Mouse (Mus musculus) left cerebral cortex, postnatal 14 days (tissue): ENCODE data around the gene Tex45. TPM values are rescaled to one million over a fixed set of nuclear protein-coding genes. Genes with fewer than 3 reads are reported as not detected.
A peak's percentile ranks its signal among the peaks of the same experiment; 100 is the strongest.

Source experiments
- DNase-seq, 2 experiments: peaks; one replicate each; pipeline ENCODE4 v3.0.0; 2021 to 2022; ENCODE audit warnings: low spot score in 2 of 2, mixed read lengths in 1 of 2
- intact Hi-C: fragments of 180-260 bp; cut with DNase I; formaldehyde crosslinking; loops from one replicate; pipeline ENCODE4 v1.15.1; 2025
- long read RNA-seq, 2 experiments: library from polyadenylated mRNA; stranded (forward); transcript quantifications; one replicate each; pipeline ENCODE4 v2.0.0; 2021
- total RNA-seq, 2 experiments: library from RNA; stranded (reverse); gene quantifications; 2 replicates each; pipeline ENCODE4 v1.2.3; 2021

Tex45 gene
- total RNA-seq, result under 1 TPM; 0.21 to 0.53 TPM
- long read RNA-seq, experiment 1, result 0 reads
- long read RNA-seq, experiment 2, result 0 reads

- intact Hi-C loops, result no loop called here
- DNase-seq, result no peak
Measured at GRCm38 (mm10) chr8:3470562-3470961, at the start of gene Tex45. TSS of gene Tex45 (plus strand) at chr8:3470862.

DNA sequence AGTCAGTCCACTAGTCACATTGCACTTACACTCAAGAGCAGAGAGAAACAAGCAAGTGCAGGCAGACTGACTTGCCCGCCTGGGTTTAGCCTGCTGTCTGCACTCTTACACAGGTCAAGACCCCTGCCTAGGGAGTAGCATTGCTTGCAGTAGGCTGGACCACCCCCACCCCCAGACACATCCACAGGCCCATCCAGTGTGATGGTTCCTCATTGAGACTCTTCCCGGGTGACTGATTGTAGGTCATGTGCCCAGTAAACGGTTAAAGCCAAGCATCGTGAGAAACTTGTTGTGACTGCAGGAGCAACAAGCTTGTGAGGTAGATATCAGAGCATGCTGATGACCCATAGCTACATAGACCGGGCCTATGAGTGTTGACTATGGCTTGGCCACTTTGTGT is 49.2 kb upstream of the Tex45 start:
- intact Hi-C loops, result no loop called here
- DNase-seq, result no peak

DNA sequence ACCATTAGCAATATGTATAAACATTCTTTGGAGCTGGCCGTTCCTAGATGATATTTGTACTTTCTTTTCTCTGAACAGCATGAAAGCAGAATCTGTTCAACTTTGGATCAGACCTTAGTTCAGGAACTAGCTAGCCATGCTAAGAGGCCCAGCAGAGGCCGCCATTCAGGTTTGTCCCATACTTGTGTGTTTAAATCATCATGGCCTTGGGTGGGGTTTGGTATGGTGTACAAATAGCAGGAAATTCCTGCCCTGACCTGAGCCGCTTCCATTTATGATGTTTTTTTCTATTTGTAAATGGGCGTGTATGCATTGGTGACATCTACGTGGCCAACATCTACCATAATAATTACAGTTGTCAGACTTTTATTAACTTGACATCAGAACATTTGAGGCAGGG is 45.4 kb upstream of the Tex45 start:
- intact Hi-C loops, result no loop called here
- no peak for DNase-seq

DNA sequence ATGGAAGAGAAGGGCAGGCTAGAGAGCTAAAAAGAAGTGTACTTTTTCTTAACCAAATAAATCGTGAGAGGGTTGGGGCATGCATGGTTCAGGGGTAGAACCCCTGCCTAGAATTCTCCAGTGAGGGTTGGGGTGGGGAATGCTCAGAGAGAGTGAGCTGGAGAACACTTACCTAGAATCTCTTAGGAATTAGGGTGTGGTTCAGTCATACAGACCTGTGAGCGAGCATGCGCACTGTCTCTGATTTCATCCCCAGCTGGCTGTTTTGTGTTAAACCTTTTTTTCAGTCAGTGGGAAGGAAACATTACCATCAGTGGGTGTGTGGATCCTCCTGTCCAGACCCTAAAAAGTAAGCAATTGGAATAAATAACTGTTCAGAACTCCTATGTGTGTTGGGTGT is 44.5 kb upstream of the Tex45 start:
- no peak for DNase-seq
- intact Hi-C loops, result no loop called here

DNA sequence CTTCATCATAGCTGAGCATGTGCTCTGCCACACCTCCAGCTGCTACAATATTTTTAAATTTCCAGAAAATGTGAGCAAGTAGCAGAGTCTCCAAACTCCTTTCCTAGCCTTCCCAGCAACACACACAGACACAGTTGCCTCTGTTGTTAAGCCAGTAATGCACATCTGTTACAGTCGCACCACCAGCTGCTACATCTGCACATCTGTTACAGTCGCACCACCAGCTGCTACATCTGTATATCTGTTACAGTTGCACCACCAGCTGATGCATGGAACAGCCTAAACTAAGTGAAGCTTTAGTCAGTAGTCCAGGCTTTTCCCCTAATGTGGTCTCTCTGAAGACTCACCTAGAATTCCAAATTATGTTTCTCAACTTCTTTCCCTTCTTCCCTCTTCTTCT is 42.2 kb upstream of the Tex45 start:
- intact Hi-C loops, result no loop called here
- peak in 1 of 2 experiments; percentile 20 for DNase-seq

- intact Hi-C loops, result no loop called here
- DNase-seq, result no peak
Measured at GRCm38 (mm10) chr8:3429966-3430365, 40.7 kb upstream of the Tex45 start.

DNA sequence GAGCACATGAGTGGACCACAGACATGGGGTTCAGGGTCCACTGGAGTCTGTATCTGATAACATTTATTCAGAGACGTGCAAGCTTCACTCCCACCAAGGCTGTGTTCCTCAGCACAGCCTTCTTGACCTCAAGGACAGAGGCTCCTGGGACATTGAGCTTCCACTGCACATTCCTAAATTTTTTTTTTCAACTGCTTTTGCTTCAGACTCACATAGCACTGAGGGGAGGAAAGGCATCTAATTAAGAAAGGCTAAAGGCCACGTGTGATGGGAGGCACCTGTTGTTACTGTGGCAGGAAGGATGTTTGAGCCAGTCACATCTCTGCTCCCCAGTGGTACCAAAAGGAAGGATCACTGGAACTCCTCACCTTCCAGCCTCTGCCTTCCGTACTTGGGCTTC is 39.5 kb upstream of the Tex45 start:
- no peak for DNase-seq
- intact Hi-C loops, result no loop called here

DNA sequence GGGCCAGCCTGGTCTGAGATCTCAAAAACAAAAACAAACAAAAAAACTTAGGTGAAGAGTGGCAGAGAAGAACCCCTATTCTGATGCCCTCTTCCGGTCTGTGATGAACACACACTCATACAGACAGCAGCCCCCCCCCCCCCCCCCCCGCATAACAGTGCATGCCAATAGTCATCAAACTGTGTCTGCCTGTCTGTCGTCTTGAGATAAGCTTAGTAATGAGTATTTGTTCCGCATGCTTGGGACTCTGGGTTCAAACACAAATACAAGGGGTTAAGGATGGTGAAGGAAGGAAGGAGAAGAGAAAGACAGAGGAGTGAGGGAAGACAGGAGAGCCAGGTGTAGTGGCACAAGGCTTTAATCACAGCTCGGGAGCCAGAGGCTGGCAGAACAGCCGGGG is 34.2 kb upstream of the Tex45 start:
- no peak for DNase-seq
- intact Hi-C loops, result no loop called here

- intact Hi-C loops, result no loop called here
Measured at GRCm38 (mm10) chr8:3439510-3439909, 31.2 kb upstream of the Tex45 start.

DNA sequence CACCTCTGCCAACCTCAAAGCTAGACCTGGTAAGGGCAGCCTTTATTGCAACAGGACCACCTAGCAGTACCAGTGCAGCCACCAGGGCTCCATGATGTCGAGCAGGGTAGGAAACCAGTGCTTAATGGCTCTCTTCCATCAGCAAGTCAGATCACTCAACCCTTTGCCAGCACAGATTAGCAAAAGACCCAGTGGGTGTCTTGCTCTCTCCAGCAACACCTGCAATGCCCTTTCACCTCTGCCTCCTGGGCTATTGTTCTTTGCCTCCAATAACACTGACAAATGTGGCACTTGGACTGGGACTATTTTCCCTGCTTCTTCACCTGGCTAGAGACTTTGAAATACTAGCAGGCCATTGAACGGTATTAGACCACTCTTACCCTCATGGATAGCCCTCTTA is 21.4 kb upstream of the Tex45 start:
- intact Hi-C loops, result no loop called here
- no peak for DNase-seq

More at GRCm38 (mm10) chr8:3439510-3439909, 31.2 kb upstream of the Tex45 start:
- no peak for DNase-seq

DNA sequence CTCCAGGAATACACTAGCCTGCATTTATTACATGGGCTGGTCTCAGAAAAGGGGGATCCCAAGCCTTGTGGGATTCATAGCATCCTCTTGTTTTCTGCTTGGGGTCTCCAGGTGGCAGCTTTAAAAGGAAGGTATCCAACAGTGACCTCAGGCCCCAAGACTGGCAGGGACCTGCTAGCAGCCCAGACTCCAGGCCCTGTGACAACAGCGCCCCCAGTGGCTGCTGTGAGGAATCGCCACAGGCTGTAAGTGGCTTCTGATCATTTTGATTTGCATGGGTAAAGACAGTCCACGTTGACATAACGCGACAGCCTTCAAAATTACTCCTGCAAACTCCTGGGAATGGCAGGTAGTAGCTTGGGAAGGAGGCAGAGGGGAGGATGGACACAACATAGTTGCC is 20.0 kb upstream of the Tex45 start:
- DNase-seq, result peak; percentile 42 to 45
- intact Hi-C loops, result loop anchor here (10.0 kb wide), 1 partner anchor 96 kb away; the partner anchor contains the start of gene A430078G23Rik

DNA sequence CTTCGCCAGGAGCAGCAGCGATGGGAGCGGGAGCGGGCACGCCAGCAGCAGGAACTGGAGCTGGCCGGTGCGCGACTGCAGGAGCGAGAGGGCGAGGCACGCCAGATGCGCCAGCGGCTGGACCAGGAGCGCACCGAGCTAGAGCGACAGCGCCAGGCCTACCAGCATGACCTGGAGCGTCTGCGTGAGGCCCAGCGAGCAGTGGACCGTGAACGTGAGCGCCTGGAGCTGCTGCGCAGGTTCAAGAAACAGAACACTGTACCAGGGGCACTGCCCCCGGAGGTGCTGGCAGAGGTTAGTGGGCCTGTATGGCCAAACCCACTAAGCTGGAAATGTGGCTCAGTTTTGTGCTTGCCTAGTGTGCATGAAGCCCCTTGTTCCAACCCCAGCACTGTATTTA is 18.7 kb upstream of the Tex45 start:
- intact Hi-C loops, result loop anchor here (10.0 kb wide), 1 partner anchor 97 kb away; the partner anchor contains the start of gene A430078G23Rik
- no peak for DNase-seq

GRCm38 (mm10) chr8:3463248-3463647 is 7.4 kb upstream of the Tex45 start:
- intact Hi-C loops, result no loop called here
- no peak for DNase-seq

- peak in 1 of 2 experiments; percentile 52 for DNase-seq
- intact Hi-C loops, result no loop called here
Measured at GRCm38 (mm10) chr8:3464309-3464708, 6.4 kb upstream of the Tex45 start.

GRCm38 (mm10) chr8:3467006-3467885 is 3.4 kb upstream of the Tex45 start, which contains the start of gene Pex11g:
TSS of gene Pex11g (minus strand) at chr8:3467680.
- peak; percentile 85 to 87 for DNase-seq
- intact Hi-C loops, result no loop called here

DNA sequence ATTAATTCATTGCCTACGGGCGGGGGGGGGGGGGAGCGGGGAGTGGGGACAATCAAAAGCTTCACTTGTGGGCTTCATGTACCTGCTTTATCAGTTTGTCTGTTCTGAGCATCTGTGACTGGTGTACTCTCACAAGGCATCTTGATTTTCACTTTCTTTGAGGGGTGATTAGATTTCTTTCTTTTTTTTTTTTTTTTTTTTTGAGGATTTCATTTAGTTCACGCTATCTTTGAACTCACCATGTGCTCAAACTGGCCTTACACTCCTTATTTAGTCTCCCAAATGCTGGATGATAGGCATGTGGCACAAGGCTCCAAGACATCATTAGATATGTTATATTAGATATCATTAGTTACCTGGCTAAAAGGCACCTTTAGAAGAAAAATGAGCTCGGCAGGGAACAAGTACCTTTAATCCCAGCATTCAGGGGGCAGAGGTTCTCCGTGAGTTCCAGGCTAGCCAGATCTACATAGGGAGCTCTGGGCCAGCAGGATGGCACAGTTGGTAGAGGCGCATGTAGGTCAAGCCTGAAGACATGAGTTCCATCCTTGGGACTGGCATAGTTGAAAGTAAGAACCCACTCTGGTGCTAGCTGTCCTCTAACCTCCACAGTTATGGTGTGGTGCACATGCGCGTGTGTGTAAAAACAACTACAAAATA is 2.6 kb upstream of the Tex45 start:
- no peak for DNase-seq
- intact Hi-C loops, result no loop called here

DNA sequence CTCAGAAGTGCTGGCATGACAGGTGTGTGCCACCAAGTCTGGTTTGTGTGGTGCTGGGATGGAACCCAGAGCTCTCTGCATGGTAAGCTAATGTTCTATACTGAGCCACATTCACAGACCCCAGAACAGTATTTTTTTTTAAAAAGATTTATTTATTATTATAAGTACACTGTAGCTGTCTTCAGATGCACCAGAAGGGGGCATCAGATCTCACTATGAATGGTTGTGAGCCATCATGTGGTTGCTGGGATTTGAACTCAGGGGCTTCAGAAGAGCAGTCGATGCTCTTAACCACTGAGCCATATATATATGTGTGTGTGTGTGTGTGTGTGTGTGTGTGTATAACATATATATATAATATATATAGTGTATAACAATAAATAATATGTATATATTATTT is 1.8 kb upstream of the Tex45 start:
- intact Hi-C loops, result no loop called here
- no peak for DNase-seq

GRCm38 (mm10) chr8:3475715-3476429 is 5.2 kb downstream of the Tex45 start:
- peak in 1 of 2 experiments; percentile 22 for DNase-seq
- intact Hi-C loops, result no loop called here

GRCm38 (mm10) chr8:3480221-3480785 is 9.6 kb downstream of the Tex45 start:
- DNase-seq, result no peak
- intact Hi-C loops, result no loop called here

DNA sequence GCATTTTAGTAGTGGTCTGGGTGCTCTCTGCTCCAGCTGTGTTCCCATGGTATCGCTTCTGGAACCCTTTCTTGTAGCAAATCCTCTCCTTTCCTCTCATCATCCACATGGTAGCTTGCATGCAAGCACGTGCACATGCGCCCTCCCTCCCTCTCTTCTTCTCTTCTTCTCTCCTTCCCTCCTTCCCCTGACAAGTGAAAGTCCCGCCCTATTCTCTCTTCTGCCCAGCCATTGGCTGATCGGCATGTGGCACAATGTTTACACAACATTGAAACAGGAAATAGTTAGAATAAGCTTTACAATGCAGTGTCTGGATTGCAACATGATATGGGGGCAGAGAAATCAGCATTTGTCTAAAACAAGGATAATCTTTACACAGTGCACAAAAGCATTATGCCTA is 10.9 kb downstream of the Tex45 start:
- intact Hi-C loops, result no loop called here
- DNase-seq, result no peak
